Mouse (Mus musculus) frontal cortex, postnatal 36 days (tissue): Measurements from ENCODE around the gene Acot12.
"Not testable (repeated sequence)": the region's sequence is repeated elsewhere in the genome, so short reads cannot be mapped to it uniquely, and the experiment has no call there.

Source experiments
- DNase-seq, 2 experiments: peaks; one replicate each; pipeline ENCODE4 v3.0.0; 2022; ENCODE audit warnings: low spot score in 2 of 2

Gene Acot12

GRCm38 (mm10) chr13:91760302-91761050 is 19.2 kb downstream of the Acot12 start:
- DNase-seq = no peak

GRCm38 (mm10) chr13:91761654-91762445 is 20.5 kb downstream of the Acot12 start:
- no peak for DNase-seq

- DNase-seq = not testable (repeated sequence)
These were observed 22.3 kb downstream of the Acot12 start for GRCm38 (mm10) chr13:91763654-91764053.

- DNase-seq = no peak
These were observed 24.3 kb downstream of the Acot12 start for GRCm38 (mm10) chr13:91765627-91766026.

GRCm38 (mm10) chr13:91768683-91769651 is 27.7 kb downstream of the Acot12 start:
- DNase-seq = no peak

- DNase-seq = no peak
These were observed 36.8 kb downstream of the Acot12 start for GRCm38 (mm10) chr13:91778092-91778491.

GRCm38 (mm10) chr13:91779892-91780291 is 38.6 kb downstream of the Acot12 start:
- DNase-seq = no peak

- no peak for DNase-seq
These were observed 50.7 kb downstream of the Acot12 start for GRCm38 (mm10) chr13:91792035-91792434.

- DNase-seq = no peak
These were observed 53.7 kb downstream of the Acot12 start for GRCm38 (mm10) chr13:91794926-91795436.

- no peak for DNase-seq
These were observed 54.3 kb downstream of the Acot12 start for GRCm38 (mm10) chr13:91795593-91795992.

- DNase-seq = no peak
These were observed 54.7 kb downstream of the Acot12 start for GRCm38 (mm10) chr13:91796003-91796402.

GRCm38 (mm10) chr13:91796916-91797315 is 55.6 kb downstream of the Acot12 start:
- DNase-seq = no peak

- no peak for DNase-seq
These were observed 56.1 kb downstream of the Acot12 start for GRCm38 (mm10) chr13:91797442-91797841.

GRCm38 (mm10) chr13:91801726-91802125 is 60.4 kb downstream of the Acot12 start:
- DNase-seq = no peak

- peak; percentile 89 to 94 for DNase-seq
These were observed 66.0 kb downstream of the Acot12 start, which contains the start of gene Zcchc9 for GRCm38 (mm10) chr13:91807155-91807839. Gene Zcchc9 (minus strand): TSS chr13:91807705.

- no peak for DNase-seq
These were observed 66.7 kb downstream of the Acot12 start for GRCm38 (mm10) chr13:91807874-91808575.

GRCm38 (mm10) chr13:91809476-91809875 is 68.2 kb downstream of the Acot12 start:
- no peak for DNase-seq

GRCm38 (mm10) chr13:91814670-91815069 is 73.4 kb downstream of the Acot12 start:
- DNase-seq = no peak

- no peak for DNase-seq
These were observed 82.4 kb downstream of the Acot12 start for GRCm38 (mm10) chr13:91823735-91824134.

GRCm38 (mm10) chr13:91824845-91825550 is 83.7 kb downstream of the Acot12 start:
- no peak for DNase-seq
